Mouse (Mus musculus): ENCODE measurements around the gene Fam71e1. TPM values are rescaled to one million over a fixed set of nuclear protein-coding genes. Genes with fewer than 3 reads are reported as not detected.

The Fam71e1 gene
- polyA plus RNA-seq, 1 experiment: 9.4 TPM

DNA sequence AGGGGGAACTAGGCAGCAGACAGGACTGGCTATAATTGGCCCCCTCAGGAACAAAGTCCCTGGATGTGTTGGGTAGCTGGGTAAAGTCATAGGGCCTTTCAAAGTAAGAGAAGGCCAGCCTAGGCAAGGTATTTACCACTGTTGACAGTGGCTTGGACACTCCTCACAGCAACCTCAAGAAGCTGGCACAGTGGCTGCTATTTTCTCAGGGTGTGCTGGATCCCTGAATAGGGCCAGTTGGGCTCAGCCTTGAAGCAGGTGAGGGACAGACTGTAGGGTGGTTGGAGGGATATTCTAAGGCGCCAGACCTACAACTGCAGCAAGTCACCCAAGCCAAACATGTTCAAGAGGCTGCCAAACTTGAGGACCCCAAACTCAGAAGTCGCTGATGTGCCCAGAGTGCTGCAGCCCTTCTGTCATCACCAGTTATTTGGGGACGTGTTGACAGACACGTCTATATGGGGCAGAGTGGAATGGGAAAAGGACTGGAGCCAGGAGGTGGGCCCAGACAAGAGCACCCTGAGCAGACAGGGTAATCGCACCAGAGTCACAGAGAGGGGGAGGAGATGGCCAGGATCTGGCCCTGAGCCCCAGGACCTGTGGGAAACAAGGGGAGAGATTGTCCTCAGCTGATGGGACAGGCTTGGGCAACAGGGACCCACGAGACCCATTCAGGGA is 24.4 kb upstream of the Fam71e1 start:
- no peaks in the 10 kb centered on the region for H3K36me3 ChIP-seq (ENCODE audit: control insufficient read depth, insufficient read depth, low read length)
- no peak for DNase-seq
- H3K27ac ChIP-seq (ENCODE audit: control insufficient read depth, insufficient read depth, low read length): no peak overlapping the region
- TF ChIP-seq CTCF (IDR thresholded peaks at IDR 0.05; ENCODE audit: borderline replicate concordance, control insufficient read depth, extremely low read depth, insufficient read depth, low read length, poor library complexity): no peak
- peaks cover 14% of the 10 kb centered on the region for H3K4me1 ChIP-seq (replicated peaks; ENCODE audit: control insufficient read depth, insufficient read depth, low read length)
- WGBS: 59% methylated on average over 6 of the region's 6 CpGs
- no peak overlapping the region for H3K4me3 ChIP-seq (ENCODE audit: control insufficient read depth, insufficient read depth, low read length)
- H3K27me3 ChIP-seq (ENCODE audit: control insufficient read depth, insufficient read depth, low read length): no peaks in the 10 kb centered on the region

DNA sequence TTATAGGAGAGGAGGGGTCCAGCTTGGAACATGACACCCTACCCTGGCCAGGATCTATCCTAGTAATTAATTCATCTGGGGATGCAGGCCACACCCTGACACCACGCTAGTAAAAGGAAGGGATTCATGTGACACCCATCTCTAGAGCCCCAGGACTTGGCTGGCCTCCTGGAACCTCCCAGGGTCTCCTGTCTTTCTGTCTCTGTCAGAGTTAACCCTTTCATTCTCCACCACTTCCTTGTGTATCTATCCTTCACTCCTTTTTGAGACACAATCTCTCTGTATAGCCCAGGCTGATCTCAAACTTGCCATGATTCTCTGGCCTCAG is 23.9 kb upstream of the Fam71e1 start:
- WGBS: 41% methylated on average over 1 of the region's 1 CpGs
- no peak overlapping the region for H3K27ac ChIP-seq (ENCODE audit: control insufficient read depth, insufficient read depth, low read length)
- no peaks in the 10 kb centered on the region for H3K27me3 ChIP-seq (ENCODE audit: control insufficient read depth, insufficient read depth, low read length)
- H3K36me3 ChIP-seq (ENCODE audit: control insufficient read depth, insufficient read depth, low read length): no peaks in the 10 kb centered on the region
- TF ChIP-seq POLR2A (IDR thresholded peaks at IDR 0.05; ENCODE audit: control insufficient read depth, extremely low read depth, insufficient read depth, low read length, poor library complexity): no peak
- H3K4me3 ChIP-seq (ENCODE audit: control insufficient read depth, insufficient read depth, low read length): no peak overlapping the region
- peaks cover 14% of the 10 kb centered on the region for H3K4me1 ChIP-seq (replicated peaks; ENCODE audit: control insufficient read depth, insufficient read depth, low read length)
- no peak for DNase-seq

DNA sequence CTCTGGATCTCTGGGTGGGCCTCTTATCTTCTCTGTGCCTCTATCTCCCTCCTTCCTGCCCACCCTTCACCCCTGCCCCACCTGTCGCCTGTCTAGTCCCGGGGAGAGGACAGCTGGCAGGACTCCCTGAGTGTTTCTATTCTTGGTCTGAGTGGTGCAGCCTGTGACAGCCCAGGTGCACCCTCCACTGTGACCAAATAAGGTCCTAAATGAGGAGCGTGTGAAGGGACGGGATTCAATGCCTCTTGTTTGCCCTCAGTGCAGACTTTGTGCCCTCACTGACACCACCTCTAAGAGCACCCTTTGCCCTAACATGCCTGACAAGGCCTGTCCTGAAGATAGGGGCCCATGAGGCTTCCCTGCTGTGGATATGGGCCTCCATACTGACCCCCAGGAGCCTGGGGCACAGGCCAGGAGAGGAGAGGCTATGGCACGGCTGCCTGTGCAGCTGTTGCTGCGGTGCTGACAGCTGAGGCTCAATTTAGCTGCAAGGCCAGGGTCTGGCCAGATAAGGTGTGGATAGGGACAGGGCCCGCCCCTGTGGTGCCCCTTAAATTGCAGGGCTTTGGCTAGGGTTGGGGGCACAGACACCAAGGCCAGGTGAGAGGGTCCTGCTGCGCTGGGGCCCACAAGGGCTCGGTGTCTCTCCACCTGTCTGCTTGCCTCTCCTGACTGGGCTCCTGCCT is 23.3 kb upstream of the Fam71e1 start:
- 44% methylated on average over 9 of the region's 9 CpGs for WGBS
- Histone ChIP-seq H3K4me1 (replicated peaks; ENCODE audit: control insufficient read depth, insufficient read depth, low read length) (peaks cover 14% of the 10 kb centered on the region), H3K27me3 (ENCODE audit: control insufficient read depth, insufficient read depth, low read length) (no peaks in the 10 kb centered on the region), H3K36me3 (ENCODE audit: control insufficient read depth, insufficient read depth, low read length) (no peaks in the 10 kb centered on the region), H3K27ac (ENCODE audit: control insufficient read depth, insufficient read depth, low read length) (no peak overlapping the region), H3K4me3 (ENCODE audit: control insufficient read depth, insufficient read depth, low read length) (no peak overlapping the region)
- no peak for DNase-seq
- TF ChIP-seq CTCF (IDR thresholded peaks at IDR 0.05; ENCODE audit: borderline replicate concordance, control insufficient read depth, extremely low read depth, insufficient read depth, low read length, poor library complexity) (no peak), POLR2A (IDR thresholded peaks at IDR 0.05; ENCODE audit: control insufficient read depth, extremely low read depth, insufficient read depth, low read length, poor library complexity) (no peak)

DNA sequence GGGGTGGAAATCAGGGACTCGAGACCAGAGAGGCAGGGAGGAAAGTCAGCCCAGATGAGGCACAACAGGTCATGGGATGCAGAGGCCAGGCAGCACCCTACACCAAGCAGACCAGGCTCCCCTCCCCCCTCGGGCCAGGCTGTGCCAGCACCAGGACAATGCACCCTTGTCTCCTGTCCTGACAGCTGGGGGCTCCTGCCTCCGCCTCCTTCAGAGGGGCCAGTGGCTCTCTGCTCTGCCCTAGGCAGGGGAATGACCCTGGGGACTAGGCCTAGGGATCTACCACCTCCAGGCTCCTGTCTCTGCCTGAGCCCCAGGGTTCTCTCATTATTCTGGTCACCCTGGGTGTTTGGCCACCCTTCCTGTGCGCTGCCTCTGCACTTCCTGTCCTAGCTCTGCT is 22.0 kb upstream of the Fam71e1 start:
- WGBS: 44% methylated on average over 4 of the region's 4 CpGs
- Histone ChIP-seq H3K4me3 (ENCODE audit: control insufficient read depth, insufficient read depth, low read length) (no peak overlapping the region), H3K27ac (ENCODE audit: control insufficient read depth, insufficient read depth, low read length) (no peak overlapping the region), H3K27me3 (ENCODE audit: control insufficient read depth, insufficient read depth, low read length) (no peaks in the 10 kb centered on the region), H3K4me1 (replicated peaks; ENCODE audit: control insufficient read depth, insufficient read depth, low read length) (peaks cover 6% of the 10 kb centered on the region), H3K36me3 (ENCODE audit: control insufficient read depth, insufficient read depth, low read length) (no peaks in the 10 kb centered on the region)
- no peak for DNase-seq
- TF ChIP-seq CTCF (IDR thresholded peaks at IDR 0.05; ENCODE audit: borderline replicate concordance, control insufficient read depth, extremely low read depth, insufficient read depth, low read length, poor library complexity) (no peak), POLR2A (IDR thresholded peaks at IDR 0.05; ENCODE audit: control insufficient read depth, extremely low read depth, insufficient read depth, low read length, poor library complexity) (no peak)

DNA sequence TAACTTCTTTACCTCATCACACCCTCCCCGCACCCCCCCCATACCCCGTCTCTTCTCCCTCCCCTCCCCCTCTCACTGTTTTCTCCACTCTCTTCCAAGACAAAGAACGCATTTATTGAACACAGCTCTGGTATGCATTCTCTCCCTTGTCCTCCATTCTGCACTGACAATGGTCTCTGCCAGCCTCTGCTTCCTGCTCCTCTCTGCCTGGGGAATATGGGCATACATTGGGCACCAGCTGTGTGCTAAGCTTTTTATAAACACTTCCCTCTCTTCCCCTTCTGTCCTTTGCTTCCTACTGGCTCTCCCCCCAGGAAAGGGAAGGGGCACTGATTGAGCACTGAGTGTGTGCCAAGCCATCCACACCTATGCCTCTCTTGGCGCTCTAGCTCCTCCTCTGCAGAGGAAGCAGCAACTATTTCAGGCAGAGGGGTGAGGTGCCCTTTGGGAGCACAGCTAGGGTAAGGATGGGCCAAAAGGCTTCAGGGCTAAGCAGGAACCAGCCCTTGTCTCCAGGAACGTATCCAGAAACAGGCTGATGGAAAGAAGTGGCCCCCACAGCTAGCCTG is 21.3 kb upstream of the Fam71e1 start:
- no peak overlapping the region for H3K4me3 ChIP-seq (ENCODE audit: control insufficient read depth, insufficient read depth, low read length)
- 41% methylated on average over 5 of the region's 5 CpGs for WGBS
- H3K27ac ChIP-seq (ENCODE audit: control insufficient read depth, insufficient read depth, low read length): no peak overlapping the region
- TF ChIP-seq CTCF (IDR thresholded peaks at IDR 0.05; ENCODE audit: borderline replicate concordance, control insufficient read depth, extremely low read depth, insufficient read depth, low read length, poor library complexity) (no peak), POLR2A (IDR thresholded peaks at IDR 0.05; ENCODE audit: control insufficient read depth, extremely low read depth, insufficient read depth, low read length, poor library complexity) (no peak)
- no peak for DNase-seq
- no peaks in the 10 kb centered on the region for H3K27me3 ChIP-seq (ENCODE audit: control insufficient read depth, insufficient read depth, low read length)
- peaks cover 6% of the 10 kb centered on the region for H3K4me1 ChIP-seq (replicated peaks; ENCODE audit: control insufficient read depth, insufficient read depth, low read length)
- no peaks in the 10 kb centered on the region for H3K36me3 ChIP-seq (ENCODE audit: control insufficient read depth, insufficient read depth, low read length)

DNA sequence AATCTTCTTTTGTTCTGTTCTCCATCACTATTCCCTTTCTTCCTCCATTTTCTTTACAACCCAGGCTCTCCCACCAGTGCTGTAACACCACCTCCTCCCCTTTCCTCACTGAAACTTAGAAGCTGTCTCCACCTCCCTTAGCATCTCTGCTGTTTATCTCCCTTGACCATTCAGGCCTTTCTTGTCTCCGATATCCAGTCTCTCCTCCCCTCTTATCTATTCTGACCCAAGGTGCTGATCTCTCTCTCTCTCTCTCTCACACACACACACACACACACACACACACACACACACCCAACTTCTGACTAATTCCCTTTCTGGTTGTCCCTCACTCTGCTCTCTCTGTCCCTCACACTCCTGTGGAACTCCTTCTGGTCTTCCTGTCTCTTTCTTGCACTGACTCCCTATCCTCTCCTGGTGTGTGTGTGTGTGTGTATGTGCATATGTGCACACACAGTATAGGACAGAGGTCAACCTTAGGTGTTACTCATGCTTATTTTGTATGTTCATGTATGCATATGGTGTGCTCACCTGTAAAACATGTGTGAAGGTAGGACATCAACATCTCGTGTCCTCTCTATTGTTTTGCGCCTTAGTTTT is 13.4 kb upstream of the Fam71e1 start:
- TF ChIP-seq CTCF (IDR thresholded peaks at IDR 0.05; ENCODE audit: borderline replicate concordance, control insufficient read depth, extremely low read depth, insufficient read depth, low read length, poor library complexity): no peak
- no peak for TF ChIP-seq POLR2A (IDR thresholded peaks at IDR 0.05; ENCODE audit: control insufficient read depth, extremely low read depth, insufficient read depth, low read length, poor library complexity)
- no peaks in the 10 kb centered on the region for H3K36me3 ChIP-seq (ENCODE audit: control insufficient read depth, insufficient read depth, low read length)
- WGBS: 72% methylated on average over 3 of the region's 3 CpGs
- no peak overlapping the region for H3K4me3 ChIP-seq (ENCODE audit: control insufficient read depth, insufficient read depth, low read length)
- H3K27me3 ChIP-seq (ENCODE audit: control insufficient read depth, insufficient read depth, low read length): no peaks in the 10 kb centered on the region; the same call in 1 of the 2 replicates
- no peak for DNase-seq
- H3K4me1 ChIP-seq (replicated peaks; ENCODE audit: control insufficient read depth, insufficient read depth, low read length): no peaks in the 10 kb centered on the region
- H3K27ac ChIP-seq (ENCODE audit: control insufficient read depth, insufficient read depth, low read length): no peak overlapping the region
